Mouse (Mus musculus): Measurements from ENCODE around the gene Gar1.

The Gar1 gene

DNA sequence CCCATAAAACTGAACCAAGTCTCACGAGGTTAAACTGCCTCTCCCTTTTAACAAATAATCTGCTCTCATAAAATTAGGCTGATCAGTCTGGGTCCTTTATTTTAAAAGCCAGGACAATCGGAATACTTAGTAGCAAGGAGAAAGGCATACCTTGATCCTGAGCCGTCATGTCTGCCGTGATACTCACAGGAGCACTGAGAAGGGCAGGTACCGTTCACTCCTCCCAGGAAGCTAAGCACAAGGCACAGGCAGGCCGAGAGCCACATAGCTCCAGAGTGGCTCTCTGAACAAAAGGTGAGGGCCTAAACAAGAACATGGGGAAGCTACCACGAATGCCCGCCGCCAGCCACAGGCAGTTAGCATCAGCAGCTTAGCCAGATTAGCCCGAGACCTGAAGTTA is 27.4 kb downstream of the Gar1 start, which contains the start of gene Lrit3:
Gene Lrit3 (minus strand): TSS at position 266 of the 400 bp plus-strand sequence.
- no peak for DNase-seq (ENCODE audit: low read depth, low spot score)

GRCm38 (mm10) chr3:129799011-129799410 is 32.2 kb downstream of the Gar1 start:
- DNase-seq (ENCODE audit: low read depth, low spot score), result no peak

GRCm38 (mm10) chr3:129798551-129798950 is 32.6 kb downstream of the Gar1 start:
- DNase-seq (ENCODE audit: low read depth, low spot score), result no peak

GRCm38 (mm10) chr3:129797341-129797740 is 33.9 kb downstream of the Gar1 start:
- no peak for DNase-seq (ENCODE audit: low read depth, low spot score)

GRCm38 (mm10) chr3:129793801-129794200 is 37.4 kb downstream of the Gar1 start:
- DNase-seq (ENCODE audit: low read depth, low spot score), result no peak

DNA sequence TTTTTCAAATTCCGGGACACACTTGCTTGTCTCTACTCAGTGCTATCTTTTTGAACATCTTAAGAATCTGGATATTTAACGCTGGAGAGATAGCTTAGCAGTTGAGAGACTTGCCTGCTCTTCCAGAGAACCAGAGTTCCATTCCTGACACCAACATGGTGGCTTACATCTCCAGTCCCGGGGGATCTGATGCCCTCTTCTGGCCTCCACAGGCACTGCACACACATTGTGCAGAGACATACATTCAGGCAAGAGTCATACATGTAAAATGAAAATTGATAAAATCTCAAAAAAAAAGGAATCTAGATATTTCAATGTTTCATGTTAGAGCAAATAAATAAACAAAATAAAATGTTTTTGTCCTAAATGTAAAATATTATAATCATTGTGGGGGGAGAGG is 48.5 kb downstream of the Gar1 start:
- DNase-seq (ENCODE audit: low read depth, low spot score), result no peak

DNA sequence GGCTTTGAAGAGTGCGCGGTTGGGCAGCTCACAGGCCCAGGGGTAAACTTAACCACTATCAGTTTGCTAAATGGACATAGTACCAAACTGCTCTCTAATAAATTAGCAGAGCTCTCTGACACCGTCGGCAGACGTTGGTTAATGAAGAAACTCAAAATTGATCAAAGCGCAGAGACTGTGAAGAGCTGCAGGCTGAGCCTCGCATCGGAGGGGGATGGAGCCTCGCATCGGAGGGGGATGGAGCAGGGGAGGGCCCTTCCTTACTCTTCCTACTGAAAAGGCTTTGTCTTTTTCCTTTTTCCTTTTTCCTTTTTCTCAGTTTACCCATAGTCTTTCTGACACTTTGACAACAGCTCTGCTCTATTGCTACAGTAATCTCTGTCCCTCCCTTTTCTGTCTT is 49.8 kb downstream of the Gar1 start:
- no peak for DNase-seq (ENCODE audit: low read depth, low spot score)
